8 mouse cellular contexts compared by ENCODE assay signal in genomic region chr15:81871604-81872261, GRCm38 (mm10). TPM values are rescaled to one million over a fixed set of nuclear protein-coding genes. Genes with fewer than 3 reads are reported as not detected.
A peak's percentile ranks its signal among the peaks of the same experiment; 100 is the strongest.
DNase-seq lines count a peak whose midpoint lies in the region; ATAC-seq and TF ChIP-seq lines count a peak whose summit lies in the region.

Phf5a (minus strand) TSS chr15:81871911.

- peak; percentile 93 for ATAC-seq in embryonic facial prominence, embryonic 15.5 days (ENCODE audit: insufficient number of reproducible peaks, low FRiP score, low TSS enrichment, low read depth)

- peak within 1 kb of the TSS; percentile 98 for H3K9ac ChIP-seq in embryonic facial prominence, embryonic 15.5 days
- H3K9ac ChIP-seq in liver, adult 2 months (ENCODE audit: low read depth, low read length): peak within 1 kb of the TSS; percentile 97

- no peaks in the 10 kb centered on the region for H3K27me3 ChIP-seq in embryonic facial prominence, embryonic 15.5 days
- H3K27me3 ChIP-seq in liver, adult 2 months (ENCODE audit: control insufficient read depth, insufficient read depth, low read length): no peaks in the 10 kb centered on the region
- H3K27me3 ChIP-seq in myocyte (ENCODE audit: control insufficient read depth, insufficient read depth, insufficient read length): no peaks in the 10 kb centered on the region
- H3K27me3 ChIP-seq in splenic B cell, adult 2 months (ENCODE audit: control insufficient read depth, insufficient read depth, low read length, poor library complexity, severe bottlenecking): no peaks in the 10 kb centered on the region

- H3ac ChIP-seq in myocyte (ENCODE audit: control insufficient read depth, insufficient read length): peak within 1 kb of the TSS; percentile 69

- H3K4me3 ChIP-seq in embryonic facial prominence, embryonic 15.5 days (replicated peaks): peak within 1 kb of the TSS; percentile 100
- peak within 1 kb of the TSS; percentile 96 for H3K4me3 ChIP-seq in liver, adult 2 months (ENCODE audit: insufficient read depth, low read depth, low read length)
- H3K4me3 ChIP-seq in myocyte: peak within 1 kb of the TSS; percentile 88

- H3K4me2 ChIP-seq in embryonic facial prominence, embryonic 15.5 days (replicated peaks): peak within 1 kb of the TSS; percentile 81
- peak within 1 kb of the TSS; percentile 99 for H3K4me2 ChIP-seq in myocyte (ENCODE audit: low read depth)

- peak within 1 kb of the TSS; percentile 100 for H3K27ac ChIP-seq in embryonic facial prominence, embryonic 15.5 days (replicated peaks)
- peak within 1 kb of the TSS; percentile 94 for H3K27ac ChIP-seq in liver, adult 2 months (replicated peaks; ENCODE audit: insufficient read depth, low read depth, low read length)

- WGBS in embryonic facial prominence, embryonic 15.5 days: under 1% methylated on average over 30 of the region's 30 CpGs
- under 1% methylated on average over 30 of the region's 30 CpGs for WGBS in liver, adult 2 months

- TF ChIP-seq CTCF in liver, adult 2 months (IDR thresholded peaks at IDR 0.05; ENCODE audit: low read depth, low read length): no peak

- no peak for TF ChIP-seq POLR2A in liver, adult 2 months (IDR thresholded peaks at IDR 0.05; ENCODE audit: extremely low read depth, insufficient read depth, low read length)
- no peak for TF ChIP-seq POLR2A in myocyte (IDR thresholded peaks at IDR 0.05; ENCODE audit: insufficient read length, low read depth)

- DNase-seq in 3T3-L1 (ENCODE audit: low read depth, low spot score): peak; percentile 95
- peak; percentile 93 for DNase-seq in adrenal gland, postnatal 14 days
- DNase-seq in heart, adult 8-10 months (ENCODE audit: low spot score): peak; percentile 88
- DNase-seq in kidney, adult 9 months: peak; percentile 91
- peak; percentile 98 for DNase-seq in liver, adult 2 months (ENCODE audit: extremely low read depth, low read depth, low spot score)
- peak; percentile 98 for DNase-seq in splenic B cell, adult 2 months (ENCODE audit: low read depth, low spot score)

- no peaks in the 10 kb centered on the region for H3K9me3 ChIP-seq in embryonic facial prominence, embryonic 15.5 days (replicated peaks)

- peaks cover 38% of the 10 kb centered on the region for H3K36me3 ChIP-seq in embryonic facial prominence, embryonic 15.5 days
- H3K36me3 ChIP-seq in liver, adult 2 months (ENCODE audit: control insufficient read depth, insufficient read depth, low read length): peaks cover 30% of the 10 kb centered on the region
- H3K36me3 ChIP-seq in myocyte (ENCODE audit: control insufficient read depth, insufficient read depth): peaks cover 40% of the 10 kb centered on the region
- H3K36me3 ChIP-seq in splenic B cell, adult 2 months (ENCODE audit: control insufficient read depth, insufficient read depth, low read length, poor library complexity, severe bottlenecking): peaks cover 19% of the 10 kb centered on the region

- H3K79me2 ChIP-seq in liver, adult 2 months (ENCODE audit: control insufficient read depth, insufficient read depth, low read length): peaks cover 42% of the 10 kb centered on the region
- H3K79me2 ChIP-seq in myocyte (ENCODE audit: control insufficient read depth, insufficient read depth): peaks cover 87% of the 10 kb centered on the region

- peaks cover 20% of the 10 kb centered on the region for H3K4me1 ChIP-seq in embryonic facial prominence, embryonic 15.5 days
- peaks cover 13% of the 10 kb centered on the region for H3K4me1 ChIP-seq in liver, adult 2 months (ENCODE audit: control insufficient read depth, insufficient read depth, low read length)

TF ChIP-seq in myocyte, 11 proteins besides CTCF, POLR2A, EP300 and RAD21:
- TF ChIP-seq TCF3 (IDR thresholded peaks at IDR 0.05; ENCODE audit: insufficient read length, low read depth) (no peak), MAX (IDR thresholded peaks at IDR 0.05; ENCODE audit: low read depth) (no peak)

RNA-seq across cellular contexts. Expression of gene Phf5a, which starts in this region (rescaled TPM):
- total RNA-seq in adrenal gland, postnatal 14 days (2021): 63.4 and 65.5 TPM in 2 replicates
- polyA plus RNA-seq in embryonic facial prominence, embryonic 15.5 days (2015; fragmentation: Nextera tagmentation; extraction: Ambion mirVana): 133 and 145 TPM in 2 replicates
- total RNA-seq in heart, adult 8-10 months (2022): 10 to 100 TPM; 31.9 to 39.3 (median 33.9) TPM
- 12.3 and 15.6 TPM in 2 replicates for total RNA-seq in liver, adult 2 months (2014; rRNA removed)
- 27.5 and 28.7 TPM in 2 replicates for polyA plus RNA-seq in liver, adult 2 months (2012; rRNA removed)
- polyA plus RNA-seq in myocyte (2012; fragmentation: generic; extraction: Trizol): 95.3 TPM

Comparison
In these comparisons a context has a peak if more than half of its experiments do, and no peak if none do; other contexts are left out.
1. Peak in every context shown above with its lines: DNase-seq, ATAC-seq, H3K4me3 ChIP-seq and H3K27ac ChIP-seq.